Mouse (Mus musculus) thymus, adult 2 months (tissue): Measurements from ENCODE around the gene Zbtb20.

Experiments
- CTCF ChIP-seq: fragments of 200-500 bp; IDR thresholded peaks from 2 replicates; pipeline ENCODE4 v1.5.1; 2012; ENCODE audit warnings: mild to moderate bottlenecking, control low read depth, low read length, moderate library complexity, borderline replicate concordance; ENCODE audit not compliant: control insufficient read depth, poor library complexity, insufficient read depth; ENCODE audit errors: extremely low read depth
- POLR2A ChIP-seq: fragments of 200-500 bp; IDR thresholded peaks from 2 replicates; pipeline ENCODE4 v1.6.1; 2012; ENCODE audit warnings: mild to moderate bottlenecking, low read length, control low read depth, moderate library complexity; ENCODE audit not compliant: control insufficient read depth, poor library complexity, insufficient read depth; ENCODE audit errors: extremely low read depth

GRCm38 (mm10) chr16:43506771-43507405 is 631.2 kb downstream of the Zbtb20 start:
- TF ChIP-seq CTCF (no peak), POLR2A (no peak)
